Mouse (Mus musculus) T-cell, adult 66 days (primary cell): Measurements from ENCODE around the gene Eif1ad. TPM values are rescaled to one million over a fixed set of nuclear protein-coding genes. Genes with fewer than 3 reads are reported as not detected.

Source experiments
- total RNA-seq, 2 experiments: library from RNA; stranded (reverse); gene quantifications; 3 replicates in 1 of 2; 4 replicates in 1 of 2; pipeline ENCODE4 v1.2.4; 2023

The Eif1ad gene
- 10 to 100 TPM; 35.1 to 42.2 TPM for total RNA-seq

DNA sequence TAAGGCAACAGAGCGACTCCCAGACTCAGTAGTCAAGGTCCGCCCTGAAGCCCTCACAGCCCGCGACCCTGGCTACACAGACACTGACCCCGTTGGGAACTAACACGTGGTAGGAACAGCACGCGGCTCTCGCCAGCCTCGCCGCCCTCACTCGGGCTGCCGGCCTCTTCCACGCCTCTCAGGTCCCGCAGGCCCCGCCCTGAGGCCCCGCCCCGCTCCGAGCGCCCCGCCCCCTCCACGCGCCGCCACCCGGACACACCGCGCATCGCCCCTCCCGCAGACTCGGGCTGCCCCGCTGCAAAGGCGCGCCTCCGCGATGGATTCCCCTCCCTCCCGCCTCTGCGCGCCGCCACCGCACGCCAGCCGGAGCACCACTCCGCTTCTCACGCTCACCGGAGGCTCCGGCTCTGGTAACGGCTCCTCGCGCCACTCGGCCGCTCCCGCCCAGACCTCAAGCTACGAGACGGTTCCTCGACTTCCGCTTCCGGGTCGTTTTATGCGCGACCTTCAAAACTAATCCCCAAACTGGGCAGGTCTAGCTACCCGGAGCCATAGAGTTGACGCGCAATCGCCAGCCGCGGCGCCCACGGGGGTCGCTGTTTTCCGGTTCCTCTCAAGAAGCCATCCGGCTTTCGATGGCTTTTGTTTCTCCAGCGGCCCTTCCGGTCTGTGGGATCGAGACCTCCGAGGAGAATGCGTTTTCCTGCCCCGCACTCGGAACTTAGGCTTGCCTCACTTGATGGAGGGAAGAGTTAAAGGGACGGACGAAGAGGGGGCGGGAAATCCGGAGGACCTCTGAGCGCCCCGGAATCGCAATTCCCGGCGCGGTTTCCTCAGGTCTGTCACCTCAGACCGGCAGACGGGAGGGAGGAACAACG lies at the start of gene Eif1ad:
Eif1ad (plus strand) TSS at position 567 of the 878 bp plus-strand sequence.

GRCm38 (mm10) chr19:5335441-5335840 lies 31.1 kb upstream of the Eif1ad start, which contains the start of gene Catsper1:
Gene Catsper1 (plus strand): TSS chr19:5335741.

GRCm38 (mm10) chr19:5349502-5349873 lies 17.1 kb upstream of the Eif1ad start, which contains the start of gene Cst6:
Gene Cst6 (minus strand): TSS chr19:5349574.

DNA sequence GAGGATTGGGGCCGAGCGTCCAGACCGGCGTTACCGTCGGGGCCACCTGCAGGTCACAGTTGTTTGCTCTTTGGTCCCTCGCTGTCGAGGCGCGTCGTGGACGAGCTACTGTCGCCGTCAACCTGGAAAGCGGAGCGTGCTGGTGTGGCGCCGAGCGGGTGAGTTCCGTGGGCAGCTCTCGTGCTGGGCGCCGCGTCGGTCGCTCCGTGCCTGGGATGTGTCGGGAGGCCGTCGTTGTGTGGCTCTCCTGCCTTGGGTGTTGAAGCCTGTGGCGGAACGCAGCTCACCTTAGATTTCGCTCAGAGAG lies 465 bp downstream of the Eif1ad start, which contains the start of gene Banf1:
Banf1 (minus strand) TSS at position 116 of the 307 bp plus-strand sequence.

DNA sequence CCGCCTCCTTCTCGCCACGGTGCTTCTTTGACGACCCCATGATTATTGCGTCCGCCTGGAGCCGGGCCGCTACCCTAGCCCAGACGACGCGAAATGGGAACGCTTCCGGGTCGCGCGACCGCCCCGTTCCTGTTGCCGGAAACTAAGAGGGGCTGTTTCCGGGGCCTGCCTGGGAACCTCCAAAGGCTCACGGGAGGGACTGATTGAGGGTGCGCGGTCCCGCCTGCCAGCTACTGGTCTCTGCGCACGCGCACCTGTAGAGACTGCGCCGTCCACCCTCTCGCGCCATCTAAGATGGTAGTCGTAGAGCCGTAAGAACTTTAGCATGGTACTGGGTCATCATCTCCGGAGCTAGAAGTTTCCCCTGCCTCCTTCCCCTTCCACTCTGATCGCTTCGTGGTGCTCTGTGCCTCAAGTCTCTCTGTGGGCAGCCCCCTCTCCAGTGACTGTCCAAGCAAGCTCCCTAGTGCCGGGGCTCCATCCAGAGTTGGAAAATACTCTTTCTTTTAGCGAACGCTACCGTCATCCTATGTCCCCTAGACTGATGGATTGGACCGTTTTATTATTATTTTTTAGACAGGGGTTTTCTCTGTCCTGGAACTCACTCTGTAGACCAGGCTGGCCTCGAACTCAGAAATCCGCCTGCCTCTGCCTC lies 22.2 kb downstream of the Eif1ad start, which contains the start of gene Sart1:
Sart1 (minus strand) TSS at position 116 of the 655 bp plus-strand sequence.

DNA sequence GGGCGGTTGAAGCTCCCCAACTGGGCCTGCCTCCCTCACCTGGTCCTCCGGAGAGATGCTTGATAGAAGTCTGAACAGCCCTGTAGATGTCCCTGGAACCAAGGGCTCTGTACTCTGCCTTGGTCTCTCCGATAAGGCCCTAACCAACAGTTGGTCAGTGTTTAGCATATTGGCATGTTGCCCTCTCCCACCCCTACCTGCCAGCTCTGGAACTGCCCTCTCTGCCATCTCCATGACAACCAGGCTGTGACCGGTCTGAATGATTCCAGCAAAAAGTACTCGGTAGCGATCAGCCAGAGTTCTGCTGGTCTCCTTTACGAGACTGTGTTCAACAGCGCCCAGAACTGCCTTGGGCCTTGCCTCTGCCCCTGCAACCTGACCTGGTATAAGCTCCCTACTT lies 35.8 kb downstream of the Eif1ad start, which contains the start of gene Tsga10ip:
Tsga10ip (minus strand) TSS at position 234 of the 400 bp plus-strand sequence.

Other genes with a start within 250 kb of the Eif1ad start
- gene Klc2, start 248.2 kb upstream of the Eif1ad start, total RNA-seq = 10 to 100 TPM; 26.7 to 27.9 TPM
- gene Pacs1, start 93.6 kb upstream of the Eif1ad start, total RNA-seq = 100 to 1,000 TPM; 102 to 103 TPM
- gene Sf3b2, start 71.3 kb upstream of the Eif1ad start, total RNA-seq = 100 to 1,000 TPM; 262 to 282 TPM
- not detected for gene Gal3st3, start 68.4 kb upstream of the Eif1ad start, total RNA-seq
- not detected for gene Catsper1, start 31.0 kb upstream of the Eif1ad start, total RNA-seq
- 1 to 10 TPM; 1.0 to 2.9 TPM for gene Cst6, start 17.2 kb upstream of the Eif1ad start, total RNA-seq
- 100 to 1,000 TPM; 104 to 116 TPM for gene Banf1, start 427 bp downstream of the Eif1ad start, total RNA-seq
- gene Sart1, start 22.0 kb downstream of the Eif1ad start, total RNA-seq = 100 to 1,000 TPM; 183 to 193 TPM
- under 1 TPM in 1 of 2 experiments, not detected in 1; 0.98 TPM for gene Tsga10ip, start 35.8 kb downstream of the Eif1ad start, total RNA-seq
- gene Drap1, start 58.2 kb downstream of the Eif1ad start, total RNA-seq = 100 to 1,000 TPM; 176 to 179 TPM
- 10 to 100 TPM; 66.9 to 71.3 TPM for gene AI837181, start 58.4 kb downstream of the Eif1ad start, total RNA-seq
- not detected for gene Fosl1, start 80.8 kb downstream of the Eif1ad start, total RNA-seq
- 1 to 10 TPM; 7.1 TPM for gene Ccdc85b, start 91.2 kb downstream of the Eif1ad start, total RNA-seq
- 10 to 100 TPM; 85.7 to 89.0 TPM for gene Fibp, start 93.9 kb downstream of the Eif1ad start, total RNA-seq
- 100 to 1,000 TPM; 168 to 233 TPM for gene Ctsw, start 101.8 kb downstream of the Eif1ad start, total RNA-seq
- 1 to 10 TPM; 1.6 to 3.4 TPM for gene Efemp2, start 107.2 kb downstream of the Eif1ad start, total RNA-seq
- gene Mus81, start 121.7 kb downstream of the Eif1ad start, total RNA-seq = 10 to 100 TPM; 46.1 to 52.7 TPM
- gene Cfl1, start 123.7 kb downstream of the Eif1ad start, total RNA-seq = 1,000 to 10,000 TPM; 1,462 to 1,487 TPM
- gene 1700020D05Rik, start 137.0 kb downstream of the Eif1ad start, total RNA-seq = 1 to 10 TPM; 2.1 to 2.6 TPM
- 10 to 100 TPM in 1 of 2 experiments, 1 to 10 TPM in 1; 9.2 to 10.5 TPM for gene Snx32, start 143.8 kb downstream of the Eif1ad start, total RNA-seq
- gene Ovol1, start 193.9 kb downstream of the Eif1ad start, total RNA-seq = not detected
- gene Ap5b1, start 201.3 kb downstream of the Eif1ad start, total RNA-seq = 10 to 100 TPM; 25.5 to 26.2 TPM
- 100 to 1,000 TPM; 113 TPM for gene Rnaseh2c, start 235.1 kb downstream of the Eif1ad start, total RNA-seq
- 100 to 1,000 TPM; 120 to 134 TPM for gene Kat5, start 243.5 kb downstream of the Eif1ad start, total RNA-seq